Mouse (Mus musculus): Measurements from ENCODE around the gene Gca.

DNA sequence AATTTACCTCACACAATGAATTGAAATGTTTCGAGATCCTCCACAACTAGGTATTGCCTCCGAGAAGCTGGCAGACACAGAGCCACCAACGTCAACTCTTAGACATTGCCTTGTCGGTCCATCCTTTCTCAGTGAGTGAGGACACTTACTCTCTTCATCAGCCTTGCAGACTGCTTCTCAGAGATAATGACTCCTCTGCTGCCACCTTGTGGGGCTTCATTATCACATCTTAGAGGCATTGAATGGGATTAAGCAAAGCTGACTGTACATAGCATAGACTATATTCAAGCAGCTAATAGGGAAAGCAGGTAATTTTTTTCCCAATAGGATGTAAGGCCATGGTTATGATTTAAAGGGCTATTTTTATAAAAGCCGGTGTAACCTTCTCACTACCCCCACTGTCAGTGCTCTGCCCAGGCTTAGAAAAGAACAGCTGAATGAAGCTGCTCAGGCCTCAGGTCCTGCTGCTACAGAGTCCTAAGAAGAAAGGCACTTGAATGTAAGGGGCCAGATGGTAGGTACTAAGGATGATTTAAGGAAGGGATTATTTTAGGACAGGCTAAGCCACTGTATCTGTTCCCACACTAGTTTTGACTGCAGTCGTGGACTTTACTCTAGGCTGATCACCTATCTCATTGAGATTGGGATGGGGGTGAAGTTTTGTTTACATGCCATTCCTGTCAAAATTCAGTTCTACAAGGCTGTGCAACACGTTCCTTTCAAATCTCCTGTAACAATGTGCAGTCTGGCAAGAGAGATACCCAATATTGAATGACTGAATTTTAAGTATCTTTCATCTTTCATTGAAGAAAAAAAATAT, 9.4 kb upstream of the Gca start:
- TF ChIP-seq CTCF (IDR thresholded peaks at IDR 0.05; ENCODE audit: insufficient read depth, low read depth, low read length) (no peak), POLR2A (IDR thresholded peaks at IDR 0.05; ENCODE audit: insufficient read depth, low read depth, low read length) (no peak)
